Mouse (Mus musculus): ENCODE data around the gene Wars. TPM values are rescaled to one million over a fixed set of nuclear protein-coding genes. Genes with fewer than 3 reads are reported as not detected.

Wars gene
- 77.2 and 78.2 TPM in 2 replicates for polyA plus RNA-seq (2014; fragmentation: Nextera tagmentation; extraction: Ambion mirVana)

- peak; percentile 100 for ATAC-seq (replicated peaks; ENCODE audit: insufficient number of reproducible peaks, low FRiP score, low TSS enrichment)
- Histone ChIP-seq H3K4me1 (ENCODE audit: control insufficient read depth, insufficient read depth, low read length) (peaks cover 11% of the 10 kb centered on the region), H3K27me3 (ENCODE audit: control insufficient read depth, insufficient read depth, low read length) (no peaks in the 10 kb centered on the region), H3K36me3 (ENCODE audit: control insufficient read depth, insufficient read depth, low read length) (no peaks in the 10 kb centered on the region), H3K9me3 (replicated peaks; ENCODE audit: control insufficient read depth, low read length) (no peaks in the 10 kb centered on the region), H3K4me3 (ENCODE audit: low read depth, low read length) (peak within 1 kb of the TSS; percentile 73), H3K9ac (ENCODE audit: low read depth, low read length) (peak within 1 kb of the TSS; percentile 84), H3K27ac (ENCODE audit: low read depth, low read length) (0 out of 2 replicates have a peak within 1 kb of the TSS, but pooled peaks have one; percentile 8), H3K4me2 (peak within 1 kb of the TSS; percentile 75)
- WGBS (ENCODE audit: insufficient replicate concordance) = under 1% methylated on average over 55 of the region's 58 CpGs
Observed at GRCm38 (mm10) chr12:108893715-108894431, at the start of gene Wars. Gene Wars, minus strand, starts transcription at chr12:108894174.

GRCm38 (mm10) chr12:108942203-108942923, 48.4 kb upstream of the Wars start:
- H3K36me3 ChIP-seq (ENCODE audit: control insufficient read depth, insufficient read depth, low read length) = no peaks in the 10 kb centered on the region
- H3K27me3 ChIP-seq (ENCODE audit: control insufficient read depth, insufficient read depth, low read length) = no peaks in the 10 kb centered on the region
- H3K27ac ChIP-seq (ENCODE audit: low read depth, low read length) = no peak overlapping the region
- ATAC-seq (replicated peaks; ENCODE audit: insufficient number of reproducible peaks, low FRiP score, low TSS enrichment) = no peak
- no peaks in the 10 kb centered on the region for H3K4me1 ChIP-seq (ENCODE audit: control insufficient read depth, insufficient read depth, low read length)
- no peaks in the 10 kb centered on the region for H3K9me3 ChIP-seq (replicated peaks; ENCODE audit: control insufficient read depth, low read length)
- H3K4me3 ChIP-seq (ENCODE audit: low read depth, low read length) = no peak overlapping the region
- 81% methylated on average over 14 of the region's 14 CpGs for WGBS (ENCODE audit: insufficient replicate concordance)
- no peak overlapping the region for H3K4me2 ChIP-seq
- no peak overlapping the region for H3K9ac ChIP-seq (ENCODE audit: low read depth, low read length)

GRCm38 (mm10) chr12:108941282-108941681, 47.3 kb upstream of the Wars start:
- no peak overlapping the region for H3K4me3 ChIP-seq (ENCODE audit: low read depth, low read length)
- no peak overlapping the region for H3K27ac ChIP-seq (ENCODE audit: low read depth, low read length)
- no peak for ATAC-seq (replicated peaks; ENCODE audit: insufficient number of reproducible peaks, low FRiP score, low TSS enrichment)
- 63% methylated on average over 2 of the region's 2 CpGs for WGBS (ENCODE audit: insufficient replicate concordance)
- no peaks in the 10 kb centered on the region for H3K36me3 ChIP-seq (ENCODE audit: control insufficient read depth, insufficient read depth, low read length)
- no peaks in the 10 kb centered on the region for H3K9me3 ChIP-seq (replicated peaks; ENCODE audit: control insufficient read depth, low read length)
- no peak overlapping the region for H3K9ac ChIP-seq (ENCODE audit: low read depth, low read length)
- H3K27me3 ChIP-seq (ENCODE audit: control insufficient read depth, insufficient read depth, low read length) = no peaks in the 10 kb centered on the region
- H3K4me1 ChIP-seq (ENCODE audit: control insufficient read depth, insufficient read depth, low read length) = 0 out of 2 replicates have a peak, but pooled peaks cover 6% of the 10 kb centered on the region
- no peak overlapping the region for H3K4me2 ChIP-seq

GRCm38 (mm10) chr12:108940255-108940654, 46.3 kb upstream of the Wars start:
- no peaks in the 10 kb centered on the region for H3K27me3 ChIP-seq (ENCODE audit: control insufficient read depth, insufficient read depth, low read length)
- no peak overlapping the region for H3K27ac ChIP-seq (ENCODE audit: low read depth, low read length)
- 39% methylated on average over 1 of the region's 1 CpGs for WGBS (ENCODE audit: insufficient replicate concordance)
- no peak overlapping the region for H3K9ac ChIP-seq (ENCODE audit: low read depth, low read length)
- H3K36me3 ChIP-seq (ENCODE audit: control insufficient read depth, insufficient read depth, low read length) = no peaks in the 10 kb centered on the region
- H3K9me3 ChIP-seq (replicated peaks; ENCODE audit: control insufficient read depth, low read length) = no peaks in the 10 kb centered on the region
- H3K4me1 ChIP-seq (ENCODE audit: control insufficient read depth, insufficient read depth, low read length) = 0 out of 2 replicates have a peak, but pooled peaks cover 9% of the 10 kb centered on the region
- H3K4me3 ChIP-seq (ENCODE audit: low read depth, low read length) = no peak overlapping the region
- ATAC-seq (replicated peaks; ENCODE audit: insufficient number of reproducible peaks, low FRiP score, low TSS enrichment) = no peak
- no peak overlapping the region for H3K4me2 ChIP-seq

GRCm38 (mm10) chr12:108939317-108939716, 45.3 kb upstream of the Wars start:
- Histone ChIP-seq H3K4me3 (ENCODE audit: low read depth, low read length) (no peak overlapping the region), H3K27ac (ENCODE audit: low read depth, low read length) (no peak overlapping the region), H3K4me2 (no peak overlapping the region), H3K9ac (ENCODE audit: low read depth, low read length) (no peak overlapping the region), H3K9me3 (replicated peaks; ENCODE audit: control insufficient read depth, low read length) (no peaks in the 10 kb centered on the region), H3K27me3 (ENCODE audit: control insufficient read depth, insufficient read depth, low read length) (no peaks in the 10 kb centered on the region), H3K36me3 (ENCODE audit: control insufficient read depth, insufficient read depth, low read length) (no peaks in the 10 kb centered on the region), H3K4me1 (ENCODE audit: control insufficient read depth, insufficient read depth, low read length) (0 out of 2 replicates have a peak, but pooled peaks cover 9% of the 10 kb centered on the region)
- 78% methylated on average over 9 of the region's 9 CpGs for WGBS (ENCODE audit: insufficient replicate concordance)
- ATAC-seq (replicated peaks; ENCODE audit: insufficient number of reproducible peaks, low FRiP score, low TSS enrichment) = no peak

- Histone ChIP-seq H3K27me3 (ENCODE audit: control insufficient read depth, insufficient read depth, low read length) (no peaks in the 10 kb centered on the region), H3K27ac (ENCODE audit: low read depth, low read length) (no peak overlapping the region)
- 66% methylated on average over 5 of the region's 5 CpGs for WGBS (ENCODE audit: insufficient replicate concordance)
Observed at GRCm38 (mm10) chr12:108938844-108939243, 44.9 kb upstream of the Wars start.

GRCm38 (mm10) chr12:108937506-108937905, 43.5 kb upstream of the Wars start:
- Histone ChIP-seq H3K9ac (ENCODE audit: low read depth, low read length) (no peak overlapping the region), H3K27me3 (ENCODE audit: control insufficient read depth, insufficient read depth, low read length) (no peaks in the 10 kb centered on the region), H3K4me2 (no peak overlapping the region), H3K4me1 (ENCODE audit: control insufficient read depth, insufficient read depth, low read length) (0 out of 2 replicates have a peak, but pooled peaks cover 9% of the 10 kb centered on the region), H3K4me3 (ENCODE audit: low read depth, low read length) (no peak overlapping the region), H3K9me3 (replicated peaks; ENCODE audit: control insufficient read depth, low read length) (no peaks in the 10 kb centered on the region), H3K36me3 (ENCODE audit: control insufficient read depth, insufficient read depth, low read length) (no peaks in the 10 kb centered on the region), H3K27ac (ENCODE audit: low read depth, low read length) (no peak overlapping the region)
- ATAC-seq (replicated peaks; ENCODE audit: insufficient number of reproducible peaks, low FRiP score, low TSS enrichment) = no peak
- 88% methylated on average over 4 of the region's 4 CpGs for WGBS (ENCODE audit: insufficient replicate concordance)

More at GRCm38 (mm10) chr12:108938844-108939243, 44.9 kb upstream of the Wars start:
- no peaks in the 10 kb centered on the region for H3K36me3 ChIP-seq (ENCODE audit: control insufficient read depth, insufficient read depth, low read length)
- H3K9ac ChIP-seq (ENCODE audit: low read depth, low read length) = no peak overlapping the region
- ATAC-seq (replicated peaks; ENCODE audit: insufficient number of reproducible peaks, low FRiP score, low TSS enrichment) = no peak
- H3K9me3 ChIP-seq (replicated peaks; ENCODE audit: control insufficient read depth, low read length) = no peaks in the 10 kb centered on the region
- 0 out of 2 replicates have a peak, but pooled peaks cover 9% of the 10 kb centered on the region for H3K4me1 ChIP-seq (ENCODE audit: control insufficient read depth, insufficient read depth, low read length)
- no peak overlapping the region for H3K4me2 ChIP-seq
- H3K4me3 ChIP-seq (ENCODE audit: low read depth, low read length) = no peak overlapping the region

GRCm38 (mm10) chr12:108936834-108937233, 42.9 kb upstream of the Wars start:
- no peaks in the 10 kb centered on the region for H3K9me3 ChIP-seq (replicated peaks; ENCODE audit: control insufficient read depth, low read length)
- no peaks in the 10 kb centered on the region for H3K27me3 ChIP-seq (ENCODE audit: control insufficient read depth, insufficient read depth, low read length)
- no peak overlapping the region for H3K9ac ChIP-seq (ENCODE audit: low read depth, low read length)
- 60% methylated on average over 6 of the region's 6 CpGs for WGBS (ENCODE audit: insufficient replicate concordance)
- 0 out of 2 replicates have a peak, but pooled peaks cover 9% of the 10 kb centered on the region for H3K4me1 ChIP-seq (ENCODE audit: control insufficient read depth, insufficient read depth, low read length)
- no peak for ATAC-seq (replicated peaks; ENCODE audit: insufficient number of reproducible peaks, low FRiP score, low TSS enrichment)
- no peak overlapping the region for H3K4me3 ChIP-seq (ENCODE audit: low read depth, low read length)
- no peak overlapping the region for H3K27ac ChIP-seq (ENCODE audit: low read depth, low read length)
- no peaks in the 10 kb centered on the region for H3K36me3 ChIP-seq (ENCODE audit: control insufficient read depth, insufficient read depth, low read length)
- no peak overlapping the region for H3K4me2 ChIP-seq
